Mouse (Mus musculus): ENCODE measurements around the gene Rad54l. TPM values are rescaled to one million over a fixed set of nuclear protein-coding genes. Genes with fewer than 3 reads are reported as not detected.
A peak's percentile ranks its signal among the peaks of the same experiment; 100 is the strongest.

The Rad54l gene
- 55.8 and 61.0 TPM in 2 replicates for polyA plus RNA-seq (2014; fragmentation: Nextera tagmentation; extraction: Ambion mirVana)

DNA sequence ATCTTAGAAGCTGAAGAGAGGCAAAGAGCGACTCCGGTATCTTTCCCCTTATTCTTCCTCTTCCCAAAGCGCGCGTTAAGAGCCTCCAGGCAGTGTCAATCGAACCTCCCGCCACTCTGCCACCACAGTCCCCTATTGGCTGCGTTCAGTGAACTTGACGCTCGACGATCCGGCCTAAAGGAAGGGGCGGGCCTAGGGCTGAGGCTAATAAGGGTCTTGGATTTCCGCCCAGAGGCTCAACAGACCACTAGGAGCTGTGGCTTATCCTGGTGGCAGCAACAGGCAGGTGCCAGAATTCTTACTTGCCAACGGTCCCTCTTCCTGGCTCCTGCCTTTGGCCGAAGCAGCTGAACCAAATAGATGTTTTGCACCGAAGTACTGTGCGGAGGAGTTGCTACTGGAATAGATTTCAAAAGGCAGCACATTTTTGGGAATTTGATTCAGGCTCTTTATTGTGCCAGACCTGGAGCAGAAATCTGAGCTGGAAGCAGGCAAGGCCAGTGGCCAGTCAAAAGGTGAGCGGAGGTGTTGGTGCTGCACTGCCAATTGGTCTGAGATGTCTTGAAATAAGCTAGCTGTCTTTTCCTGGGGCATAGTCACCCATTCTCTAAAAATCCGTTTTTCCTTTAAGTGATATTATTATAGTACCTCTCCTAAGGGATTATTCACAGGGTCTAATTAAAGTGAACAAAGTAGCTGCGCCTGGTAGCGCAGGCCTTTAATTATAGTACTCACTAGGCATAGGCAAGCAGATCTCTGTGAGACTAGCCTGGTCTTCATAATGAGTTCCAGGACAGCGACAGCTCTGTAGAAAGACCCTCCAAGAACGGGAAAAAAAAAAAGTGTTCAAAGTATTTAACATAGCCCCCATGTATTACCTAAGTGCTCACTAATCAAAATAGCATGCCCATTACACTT lies at the start of gene Rad54l, which contains the start of gene Pomgnt1:
Gene Rad54l (minus strand): TSS at position 89 of the 918 bp plus-strand sequence.
Gene Pomgnt1 (plus strand): TSS at position 239 of the 918 bp plus-strand sequence.
- H3K36me3 ChIP-seq (ENCODE audit: control insufficient read depth, insufficient read depth, low read length), result peaks cover 3% of the 10 kb centered on the region; the same call in 1 of the 2 replicates
- ATAC-seq (ENCODE audit: low FRiP score), result peak; percentile 100
- peak within 1 kb of the TSS; percentile 63 for H3K4me2 ChIP-seq
- DNase-seq (ENCODE audit: low spot score, missing footprints), result peak; percentile 97
- no peak within 1 kb of the TSS for H3K27ac ChIP-seq (ENCODE audit: low read depth, low read length)
- H3K4me1 ChIP-seq (ENCODE audit: control insufficient read depth, insufficient read depth, low read length), result peaks cover 14% of the 10 kb centered on the region
- no peaks in the 10 kb centered on the region for H3K9me3 ChIP-seq (ENCODE audit: control insufficient read depth, low read length)
- H3K9ac ChIP-seq (ENCODE audit: low read length), result peak within 1 kb of the TSS; percentile 72
- 7% methylated on average over 24 of the region's 24 CpGs for WGBS
- peak within 1 kb of the TSS; percentile 51 for H3K4me3 ChIP-seq (ENCODE audit: low read depth, low read length)
- H3K27me3 ChIP-seq (ENCODE audit: control insufficient read depth, insufficient read depth, low read length), result no peaks in the 10 kb centered on the region

DNA sequence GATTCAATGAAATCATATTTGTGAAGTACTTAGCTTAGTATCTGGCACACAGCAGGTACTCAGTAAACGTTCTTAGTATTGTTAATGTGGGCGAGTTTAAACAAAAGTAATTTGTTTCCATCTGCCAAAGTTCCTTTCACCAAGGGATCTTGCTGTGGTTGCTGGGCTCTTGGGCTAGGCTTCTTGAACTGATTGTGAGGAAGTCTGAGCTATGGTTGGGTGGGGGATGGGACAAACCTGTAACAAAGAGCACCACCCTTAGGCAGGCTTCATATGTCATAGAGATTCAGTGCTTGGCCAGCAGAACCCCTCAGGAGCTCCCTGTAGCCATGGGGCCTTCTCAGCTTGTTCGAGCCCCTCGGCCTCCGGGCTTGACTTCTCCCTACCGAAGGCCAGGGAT lies 49.6 kb upstream of the Rad54l start, which contains the start of the genes 1700042G07Rik and Gm49337:
Gene 1700042G07Rik (plus strand): TSS at position 301 of the 400 bp plus-strand sequence.
Gene Gm49337 (plus strand): TSS at position 313 of the 400 bp plus-strand sequence.
- 87% methylated on average over 6 of the region's 6 CpGs for WGBS
- Histone ChIP-seq H3K4me3 (ENCODE audit: low read depth, low read length) (no peak within 1 kb of the TSS), H3K27me3 (ENCODE audit: control insufficient read depth, insufficient read depth, low read length) (no peaks in the 10 kb centered on the region), H3K27ac (ENCODE audit: low read depth, low read length) (no peak within 1 kb of the TSS), H3K36me3 (ENCODE audit: control insufficient read depth, insufficient read depth, low read length) (no peaks in the 10 kb centered on the region), H3K4me1 (ENCODE audit: control insufficient read depth, insufficient read depth, low read length) (peaks cover 10% of the 10 kb centered on the region), H3K4me2 (no peak within 1 kb of the TSS), H3K9me3 (ENCODE audit: control insufficient read depth, low read length) (no peaks in the 10 kb centered on the region), H3K9ac (ENCODE audit: low read length) (no peak within 1 kb of the TSS)
- DNase-seq (ENCODE audit: low spot score, missing footprints) (no peak), ATAC-seq (ENCODE audit: low FRiP score) (no peak)

DNA sequence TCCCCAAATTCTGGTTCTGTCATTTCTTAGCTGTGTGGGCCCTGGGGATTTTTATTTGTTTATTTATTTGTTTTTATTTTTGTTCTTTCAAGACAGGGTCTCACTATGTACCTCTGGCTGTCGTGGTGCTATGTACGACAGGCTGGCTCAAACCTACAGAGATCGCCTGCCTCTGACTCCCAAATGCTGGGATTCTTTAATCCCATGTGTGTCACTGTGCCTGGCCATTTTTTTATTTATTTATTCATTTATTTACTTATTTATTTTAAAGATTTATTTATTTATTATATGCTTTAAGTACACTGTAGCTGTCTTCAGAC lies 45.8 kb upstream of the Rad54l start:
- Histone ChIP-seq H3K4me1 (ENCODE audit: control insufficient read depth, insufficient read depth, low read length) (no peaks in the 10 kb centered on the region), H3K4me2 (no peak overlapping the region), H3K4me3 (ENCODE audit: low read depth, low read length) (no peak overlapping the region), H3K9ac (ENCODE audit: low read length) (no peak overlapping the region), H3K9me3 (ENCODE audit: control insufficient read depth, low read length) (no peaks in the 10 kb centered on the region), H3K36me3 (ENCODE audit: control insufficient read depth, insufficient read depth, low read length) (no peaks in the 10 kb centered on the region), H3K27me3 (ENCODE audit: control insufficient read depth, insufficient read depth, low read length) (no peaks in the 10 kb centered on the region), H3K27ac (ENCODE audit: low read depth, low read length) (no peak overlapping the region)
- WGBS, result 83% methylated on average over 3 of the region's 3 CpGs
- DNase-seq (ENCODE audit: low spot score, missing footprints) (no peak), ATAC-seq (ENCODE audit: low FRiP score) (peak; percentile 38)

DNA sequence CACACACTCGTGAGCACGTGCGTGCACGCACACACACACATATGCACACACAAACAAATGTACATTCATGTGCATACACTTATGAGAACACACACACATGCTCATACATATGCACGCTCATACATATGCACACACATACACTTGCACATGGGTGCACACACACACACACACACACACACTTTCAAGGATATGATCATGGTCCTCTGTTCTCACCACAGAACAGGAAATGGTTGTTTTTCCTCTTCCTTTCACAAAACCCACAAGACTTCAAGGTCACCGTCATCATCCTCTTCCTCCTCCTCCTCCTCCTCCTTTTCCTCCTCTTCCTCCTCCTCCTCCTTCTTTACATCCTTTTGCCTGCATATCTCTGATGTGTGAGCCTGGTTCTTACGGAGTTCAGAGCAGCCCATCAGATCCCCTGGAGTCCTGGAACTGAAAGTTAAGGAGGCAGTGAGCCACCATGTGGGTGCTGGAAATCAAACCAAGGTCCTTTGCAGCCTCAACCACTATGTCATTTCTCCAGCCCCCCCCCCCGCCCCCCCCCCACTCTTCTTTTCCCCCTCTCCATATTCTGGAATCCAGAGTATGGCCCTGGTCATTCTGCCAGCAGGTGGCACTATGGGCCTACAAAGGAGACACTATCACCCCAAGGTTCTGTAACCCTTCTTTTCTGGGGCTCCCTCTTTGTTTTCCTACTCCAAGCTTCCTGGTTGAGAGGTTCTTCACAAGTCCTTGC lies 45.3 kb upstream of the Rad54l start:
- H3K4me3 ChIP-seq (ENCODE audit: low read depth, low read length), result no peak overlapping the region
- peak; percentile 96 for DNase-seq (ENCODE audit: low spot score, missing footprints)
- no peak overlapping the region for H3K27ac ChIP-seq (ENCODE audit: low read depth, low read length)
- WGBS, result 83% methylated on average over 7 of the region's 8 CpGs
- no peaks in the 10 kb centered on the region for H3K36me3 ChIP-seq (ENCODE audit: control insufficient read depth, insufficient read depth, low read length)
- no peak overlapping the region for H3K9ac ChIP-seq (ENCODE audit: low read length)
- peak; percentile 80 for ATAC-seq (ENCODE audit: low FRiP score)
- H3K4me1 ChIP-seq (ENCODE audit: control insufficient read depth, insufficient read depth, low read length), result no peaks in the 10 kb centered on the region
- H3K9me3 ChIP-seq (ENCODE audit: control insufficient read depth, low read length), result no peaks in the 10 kb centered on the region
- H3K27me3 ChIP-seq (ENCODE audit: control insufficient read depth, insufficient read depth, low read length), result no peaks in the 10 kb centered on the region
- no peak overlapping the region for H3K4me2 ChIP-seq

DNA sequence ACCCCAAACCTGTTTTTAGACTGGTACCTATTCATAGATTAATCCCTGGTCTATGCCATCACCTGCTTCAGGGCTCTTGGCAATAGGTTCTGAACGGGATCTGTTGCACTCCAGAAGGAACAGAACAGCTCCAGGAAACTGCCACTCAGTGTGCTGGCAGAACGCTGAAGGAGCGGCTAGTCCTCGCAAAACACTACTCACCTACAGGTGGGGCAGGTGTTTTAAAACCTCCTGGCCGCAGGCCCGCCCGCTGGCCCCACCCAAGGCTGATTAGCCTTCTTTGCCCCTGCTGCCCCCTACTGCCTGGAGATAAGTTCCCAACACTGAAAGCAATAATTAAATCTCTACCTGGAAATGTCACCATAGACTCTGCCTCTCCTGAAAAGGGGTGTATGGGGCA lies 43.9 kb upstream of the Rad54l start, which contains the start of gene Tspan1:
Gene Tspan1 (minus strand): TSS at position 198 of the 400 bp plus-strand sequence.
- no peaks in the 10 kb centered on the region for H3K4me1 ChIP-seq (ENCODE audit: control insufficient read depth, insufficient read depth, low read length)
- no peak within 1 kb of the TSS for H3K9ac ChIP-seq (ENCODE audit: low read length)
- no peak within 1 kb of the TSS for H3K4me3 ChIP-seq (ENCODE audit: low read depth, low read length)
- ATAC-seq (ENCODE audit: low FRiP score) (no peak), DNase-seq (ENCODE audit: low spot score, missing footprints) (no peak)
- H3K36me3 ChIP-seq (ENCODE audit: control insufficient read depth, insufficient read depth, low read length), result no peaks in the 10 kb centered on the region
- 31% methylated on average over 7 of the region's 7 CpGs for WGBS
- no peak within 1 kb of the TSS for H3K27ac ChIP-seq (ENCODE audit: low read depth, low read length)
- no peaks in the 10 kb centered on the region for H3K9me3 ChIP-seq (ENCODE audit: control insufficient read depth, low read length)
- H3K27me3 ChIP-seq (ENCODE audit: control insufficient read depth, insufficient read depth, low read length), result no peaks in the 10 kb centered on the region
- no peak within 1 kb of the TSS for H3K4me2 ChIP-seq

DNA sequence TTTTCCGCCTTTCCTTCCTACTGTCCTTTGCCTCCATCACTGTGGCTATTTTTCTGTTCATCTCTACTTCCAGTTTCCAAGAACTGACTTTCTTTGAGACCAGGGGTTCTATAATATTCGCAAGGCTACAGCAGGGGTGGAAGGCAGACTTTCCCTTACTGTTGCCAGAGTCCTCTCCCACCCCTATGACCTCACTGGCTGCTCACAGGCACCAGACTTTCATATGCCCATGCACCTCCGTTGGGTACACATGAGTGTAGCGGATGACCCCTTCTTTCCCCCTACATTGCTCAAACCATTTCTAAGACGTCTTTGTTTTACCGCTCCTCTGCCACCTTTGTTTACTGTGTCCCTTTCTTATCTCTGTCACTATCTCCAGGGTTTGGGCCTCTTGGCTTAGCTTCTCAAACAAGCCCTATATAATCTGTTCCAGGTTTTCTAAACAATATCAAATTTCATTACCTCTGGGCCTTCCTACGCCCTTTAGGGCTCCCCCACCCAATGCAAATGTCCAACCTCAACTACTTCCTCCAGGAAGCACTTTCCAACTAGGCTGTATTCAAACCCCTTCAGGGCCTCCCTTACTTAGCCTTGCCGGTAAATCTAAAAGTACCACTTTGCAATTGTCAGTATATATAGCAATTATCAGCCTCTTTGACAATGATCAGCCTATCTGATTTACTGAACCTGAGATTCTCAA lies 42.4 kb upstream of the Rad54l start:
- no peak overlapping the region for H3K4me2 ChIP-seq
- H3K9ac ChIP-seq (ENCODE audit: low read length), result no peak overlapping the region
- WGBS, result 75% methylated on average over 8 of the region's 8 CpGs
- H3K4me1 ChIP-seq (ENCODE audit: control insufficient read depth, insufficient read depth, low read length), result no peaks in the 10 kb centered on the region
- no peaks in the 10 kb centered on the region for H3K27me3 ChIP-seq (ENCODE audit: control insufficient read depth, insufficient read depth, low read length)
- H3K4me3 ChIP-seq (ENCODE audit: low read depth, low read length), result no peak overlapping the region
- ATAC-seq (ENCODE audit: low FRiP score), result no peak
- no peak overlapping the region for H3K27ac ChIP-seq (ENCODE audit: low read depth, low read length)
- H3K9me3 ChIP-seq (ENCODE audit: control insufficient read depth, low read length), result no peaks in the 10 kb centered on the region
- H3K36me3 ChIP-seq (ENCODE audit: control insufficient read depth, insufficient read depth, low read length), result no peaks in the 10 kb centered on the region
- DNase-seq (ENCODE audit: low spot score, missing footprints), result no peak

DNA sequence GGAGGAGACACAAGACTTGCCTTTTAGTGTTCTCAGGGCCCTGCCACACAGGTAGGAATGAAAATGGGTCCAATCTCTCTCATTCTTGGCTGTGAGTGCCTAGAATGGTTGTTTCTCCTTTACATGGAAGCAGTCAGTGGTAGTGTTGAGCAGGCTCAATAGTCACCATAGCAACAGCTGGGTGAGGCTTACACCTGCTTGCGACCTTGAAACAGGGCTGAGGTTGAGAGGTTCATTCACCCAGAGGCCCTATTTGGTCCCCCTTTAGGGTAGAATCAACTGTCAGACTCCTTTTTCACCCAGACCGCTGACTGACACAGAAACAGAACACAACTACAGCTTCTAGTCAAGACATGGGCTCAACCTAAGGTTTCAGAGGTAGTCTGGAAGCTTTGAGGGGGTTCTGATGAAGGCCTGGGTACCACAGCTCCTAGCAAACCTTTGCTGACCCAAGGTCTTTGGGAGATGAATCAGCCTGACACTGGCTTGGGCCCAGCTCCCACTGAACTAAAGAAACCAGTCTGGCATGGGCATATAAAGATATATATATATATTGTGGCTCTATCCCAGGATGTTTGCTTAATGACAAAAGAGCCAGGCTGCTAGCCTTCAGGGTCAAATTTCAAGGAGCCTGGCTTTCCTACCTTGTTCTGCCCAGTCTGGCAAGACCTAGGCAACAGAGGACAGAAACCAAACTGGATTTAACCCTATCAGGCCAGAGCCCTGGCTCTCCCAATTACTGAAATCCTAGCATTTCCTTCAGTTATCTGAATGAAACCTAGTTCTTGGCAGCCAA lies 41.5 kb upstream of the Rad54l start:
- 82% methylated on average over 2 of the region's 2 CpGs for WGBS
- no peak overlapping the region for H3K4me3 ChIP-seq (ENCODE audit: low read depth, low read length)
- H3K9me3 ChIP-seq (ENCODE audit: control insufficient read depth, low read length), result no peaks in the 10 kb centered on the region
- no peak overlapping the region for H3K4me2 ChIP-seq
- ATAC-seq (ENCODE audit: low FRiP score), result no peak
- H3K36me3 ChIP-seq (ENCODE audit: control insufficient read depth, insufficient read depth, low read length), result no peaks in the 10 kb centered on the region
- no peak for DNase-seq (ENCODE audit: low spot score, missing footprints)
- no peak overlapping the region for H3K27ac ChIP-seq (ENCODE audit: low read depth, low read length)
- no peak overlapping the region for H3K9ac ChIP-seq (ENCODE audit: low read length)
- no peaks in the 10 kb centered on the region for H3K4me1 ChIP-seq (ENCODE audit: control insufficient read depth, insufficient read depth, low read length)
- no peaks in the 10 kb centered on the region for H3K27me3 ChIP-seq (ENCODE audit: control insufficient read depth, insufficient read depth, low read length)

DNA sequence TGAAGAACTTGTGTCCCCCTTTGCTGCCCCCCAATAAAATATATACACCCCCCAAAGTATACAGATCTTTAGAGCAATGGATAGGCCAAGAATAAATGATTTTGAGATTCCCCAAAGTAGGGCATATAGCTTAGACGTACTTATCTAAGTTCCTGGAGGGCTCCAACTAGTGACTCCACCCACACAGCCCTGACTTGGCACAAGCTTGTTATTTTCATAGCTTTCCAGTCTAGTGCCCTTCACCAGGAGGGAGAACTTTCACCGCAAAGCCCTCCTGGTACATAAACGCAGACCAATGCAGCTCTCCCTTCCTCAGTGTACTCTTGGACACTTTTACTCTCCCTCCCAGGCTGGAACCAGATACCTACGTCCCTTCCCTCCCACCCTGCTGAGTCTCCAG lies 38.7 kb upstream of the Rad54l start:
- no peak for ATAC-seq (ENCODE audit: low FRiP score)
- Histone ChIP-seq H3K36me3 (ENCODE audit: control insufficient read depth, insufficient read depth, low read length) (peaks cover 6% of the 10 kb centered on the region; the same call in 1 of the 2 replicates), H3K27ac (ENCODE audit: low read depth, low read length) (no peak overlapping the region), H3K4me2 (no peak overlapping the region), H3K4me3 (ENCODE audit: low read depth, low read length) (no peak overlapping the region), H3K4me1 (ENCODE audit: control insufficient read depth, insufficient read depth, low read length) (no peaks in the 10 kb centered on the region), H3K27me3 (ENCODE audit: control insufficient read depth, insufficient read depth, low read length) (no peaks in the 10 kb centered on the region), H3K9me3 (ENCODE audit: control insufficient read depth, low read length) (no peaks in the 10 kb centered on the region), H3K9ac (ENCODE audit: low read length) (no peak overlapping the region)
- 85% methylated on average over 4 of the region's 4 CpGs for WGBS
- no peak for DNase-seq (ENCODE audit: low spot score, missing footprints)

Data from midbrain, embryonic 11.5 days (tissue).